Mouse (Mus musculus): ENCODE measurements around the gene Wdr5. TPM values are rescaled to one million over a fixed set of nuclear protein-coding genes. Genes with fewer than 3 reads are reported as not detected.

The Wdr5 gene
- 10 to 100 TPM; 46.1 to 50.4 TPM for total RNA-seq (2021)
- long read RNA-seq, experiment 1, transcript Wdr5-201 (14 exons, 2,890 nt) = major isoform, 19 of 45 reads
- long read RNA-seq, experiment 1, partial matches to known transcripts = 5 of 45 reads
- long read RNA-seq, experiment 1, other reads (novel, unspliced or antisense) = 21 of 45 reads
- long read RNA-seq, experiment 2, transcript Wdr5-201 (14 exons, 2,890 nt) = major isoform, 35 of 58 reads
- long read RNA-seq, experiment 2, partial matches to known transcripts = 8 of 58 reads
- long read RNA-seq, experiment 2, other reads (novel, unspliced or antisense) = 15 of 58 reads

DNA sequence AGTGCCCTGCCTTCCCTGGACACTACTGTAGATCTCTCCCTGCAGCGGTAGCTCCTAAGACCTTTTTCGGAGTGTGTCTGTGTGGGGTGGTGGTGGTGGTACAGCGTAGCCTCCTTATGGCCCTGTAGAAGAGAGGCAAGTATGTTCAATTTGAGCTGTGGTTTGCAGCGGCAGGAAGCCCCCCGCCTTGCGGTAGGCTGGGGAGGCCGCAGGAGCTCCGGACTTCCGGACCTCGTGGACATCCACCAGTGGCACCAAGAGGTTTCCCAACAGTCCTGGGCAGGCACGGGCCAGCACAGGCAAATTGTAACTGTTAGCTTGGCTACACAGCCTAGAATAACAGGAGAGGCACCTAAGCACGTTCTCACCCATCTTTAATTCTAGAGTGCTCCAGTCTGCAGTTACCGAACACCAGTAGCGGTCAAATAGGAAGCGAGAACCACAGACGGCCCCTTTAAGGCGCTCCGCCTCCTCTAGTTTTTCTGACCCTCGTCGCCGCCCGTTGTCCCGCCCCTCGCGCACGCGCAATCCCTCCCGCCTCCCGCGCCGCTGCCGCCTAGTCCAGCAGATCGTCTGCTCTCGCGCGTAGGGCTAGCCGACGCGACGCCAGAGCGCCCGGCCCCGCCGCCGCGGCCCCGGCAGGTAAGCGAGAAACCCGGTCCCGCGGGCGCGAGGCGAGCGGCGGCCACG is at the start of gene Wdr5:
Gene Wdr5 (plus strand): TSS at position 519 of the 690 bp plus-strand sequence.
- DNase-seq (ENCODE audit: low spot score in 2 of 2) = peak; percentile 97 to 99

DNA sequence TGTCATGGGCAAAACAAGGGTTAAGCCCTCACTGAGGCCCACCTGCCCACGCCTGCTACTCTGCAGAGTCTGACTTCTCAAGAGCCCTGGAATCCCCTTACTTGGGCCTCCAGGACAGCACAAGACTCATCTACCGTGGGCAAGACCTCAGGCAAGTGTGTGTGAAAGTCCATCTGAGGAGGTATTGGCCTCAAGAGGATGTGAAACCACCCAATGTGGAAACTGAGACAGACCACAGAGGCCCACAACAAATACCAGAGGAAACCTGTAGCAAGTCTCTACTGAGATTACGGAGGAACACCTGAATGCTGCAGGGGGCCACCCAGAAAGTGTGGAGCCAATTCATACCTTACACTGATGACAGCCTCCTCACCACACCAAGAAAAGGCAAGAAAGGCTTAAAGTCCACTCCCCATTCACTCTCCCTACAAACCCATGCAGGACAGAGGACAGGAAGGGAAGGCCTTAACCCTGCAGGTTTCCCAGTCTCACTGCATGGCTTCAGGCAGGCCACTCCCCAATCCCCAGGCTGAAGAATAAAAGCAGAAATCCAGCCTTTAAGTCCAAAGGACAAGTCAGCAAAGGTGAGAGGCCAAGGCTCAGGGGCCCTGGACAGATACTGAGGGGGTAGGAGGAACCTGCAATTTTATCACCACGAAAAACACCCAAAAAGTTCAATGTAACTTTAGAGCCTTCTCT is 45.5 kb upstream of the Wdr5 start:
- DNase-seq (ENCODE audit: low spot score in 2 of 2) = no peak

DNA sequence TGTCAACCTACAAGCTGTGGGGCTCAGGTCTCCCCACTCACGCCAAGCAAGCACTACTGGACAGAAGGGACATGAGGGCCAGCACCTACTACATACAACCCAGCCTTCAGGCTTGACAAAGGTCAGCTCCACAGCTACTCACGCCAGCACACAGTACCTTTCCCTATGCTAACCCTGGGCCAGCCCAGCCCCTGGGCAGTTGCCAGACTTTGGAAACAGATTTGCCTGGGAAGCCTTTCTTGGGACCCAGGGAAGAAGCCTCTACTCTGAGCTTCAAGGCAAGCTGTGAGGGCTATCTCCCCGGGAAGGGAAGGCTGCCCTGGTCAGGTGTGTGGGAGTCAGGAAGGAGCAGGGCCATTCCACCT is 45.0 kb upstream of the Wdr5 start:
- DNase-seq (ENCODE audit: low spot score in 2 of 2) = no peak

DNA sequence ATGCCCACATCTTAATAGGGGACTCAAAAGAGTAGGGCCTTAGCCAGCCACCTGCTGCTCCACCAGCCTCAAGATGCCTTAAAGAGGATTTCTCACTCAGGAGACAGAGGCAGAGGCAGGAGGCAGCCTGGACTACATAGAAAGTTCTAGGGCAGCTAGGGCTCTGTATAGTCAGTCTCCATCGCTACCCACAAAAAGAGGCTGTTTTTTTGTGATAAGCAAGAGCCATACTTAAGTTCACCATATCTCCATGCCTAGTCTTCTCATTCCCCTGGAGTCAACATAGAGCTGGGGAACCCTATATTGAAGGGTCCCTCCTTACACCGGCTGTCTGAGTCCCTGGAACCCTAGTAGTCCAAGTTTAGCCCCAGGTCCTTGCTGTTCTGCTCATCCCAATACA is 44.4 kb upstream of the Wdr5 start:
- no peak for DNase-seq (ENCODE audit: low spot score in 2 of 2)

DNA sequence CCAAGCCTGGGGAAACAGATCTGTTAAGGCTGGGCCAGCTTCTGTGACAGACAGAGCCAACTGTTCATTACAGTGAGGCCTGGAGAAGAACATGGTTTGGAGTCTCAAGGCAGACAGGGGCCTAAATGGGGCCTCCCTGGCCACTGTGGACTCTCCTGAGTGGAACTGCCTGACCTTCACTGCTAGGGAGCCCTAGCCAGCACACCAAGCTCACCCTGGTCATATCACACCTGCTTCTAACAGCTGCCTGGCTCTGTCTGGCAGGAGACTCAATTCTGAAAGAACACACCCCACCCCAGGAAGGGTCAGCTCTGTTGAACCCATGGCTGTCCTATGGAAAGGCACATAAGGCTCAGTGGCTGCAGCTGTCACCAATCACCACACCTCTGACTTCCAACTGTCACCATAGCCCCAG is 43.8 kb upstream of the Wdr5 start:
- no peak for DNase-seq (ENCODE audit: low spot score in 2 of 2)

DNA sequence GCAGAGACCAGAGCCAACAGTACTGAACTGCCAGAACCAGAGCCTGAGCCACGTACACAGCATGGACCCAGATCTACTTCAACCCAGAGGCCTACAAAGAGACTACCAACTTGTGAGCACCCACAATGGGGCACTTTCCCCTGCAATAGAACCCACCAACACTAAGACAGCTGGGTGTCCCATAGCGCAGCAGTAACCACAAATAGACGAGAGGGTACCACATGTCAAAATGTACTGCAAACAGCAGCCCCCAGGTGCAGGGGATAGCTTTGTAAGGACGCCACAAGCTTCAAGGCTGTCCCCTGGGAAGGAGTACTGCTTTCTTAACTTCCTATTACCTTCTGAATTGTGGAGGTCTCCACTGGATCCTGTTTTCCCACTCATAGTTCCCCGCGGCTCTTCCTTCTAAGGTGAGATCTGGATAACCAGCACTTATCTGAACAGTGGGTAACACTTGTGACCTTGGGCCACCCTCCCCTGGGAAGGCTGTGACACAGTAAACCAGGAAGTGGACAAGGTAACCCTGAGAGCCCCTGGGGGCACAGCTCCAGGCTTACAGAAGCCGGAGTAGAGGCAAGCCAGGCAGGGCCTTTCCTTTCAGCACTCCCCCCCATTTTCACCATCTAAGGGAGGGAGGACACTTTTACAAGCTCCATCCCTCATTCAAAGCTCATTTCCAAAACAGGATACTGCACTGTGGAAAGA is 41.7 kb upstream of the Wdr5 start:
- no peak for DNase-seq (ENCODE audit: low spot score in 2 of 2)

DNA sequence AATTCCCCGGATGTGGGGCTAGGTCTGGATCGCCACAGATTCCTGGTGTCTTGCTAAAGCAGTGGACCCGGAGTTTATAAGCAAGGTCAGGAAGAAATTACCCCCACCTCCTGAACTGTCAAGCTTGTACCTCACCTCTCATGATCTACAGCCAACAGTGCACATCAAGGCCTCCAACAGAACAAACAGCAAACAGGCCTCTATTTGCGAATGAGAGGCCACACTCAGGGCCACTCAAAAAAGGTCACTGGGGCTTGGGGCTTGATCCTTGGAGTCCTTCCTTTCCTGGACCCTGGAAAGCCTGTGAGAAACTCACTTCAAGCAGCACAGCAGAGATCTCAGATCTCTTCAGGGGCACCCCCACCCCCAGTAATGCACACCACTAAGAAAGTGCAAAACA is 41.0 kb upstream of the Wdr5 start:
- no peak for DNase-seq (ENCODE audit: low spot score in 2 of 2)

DNA sequence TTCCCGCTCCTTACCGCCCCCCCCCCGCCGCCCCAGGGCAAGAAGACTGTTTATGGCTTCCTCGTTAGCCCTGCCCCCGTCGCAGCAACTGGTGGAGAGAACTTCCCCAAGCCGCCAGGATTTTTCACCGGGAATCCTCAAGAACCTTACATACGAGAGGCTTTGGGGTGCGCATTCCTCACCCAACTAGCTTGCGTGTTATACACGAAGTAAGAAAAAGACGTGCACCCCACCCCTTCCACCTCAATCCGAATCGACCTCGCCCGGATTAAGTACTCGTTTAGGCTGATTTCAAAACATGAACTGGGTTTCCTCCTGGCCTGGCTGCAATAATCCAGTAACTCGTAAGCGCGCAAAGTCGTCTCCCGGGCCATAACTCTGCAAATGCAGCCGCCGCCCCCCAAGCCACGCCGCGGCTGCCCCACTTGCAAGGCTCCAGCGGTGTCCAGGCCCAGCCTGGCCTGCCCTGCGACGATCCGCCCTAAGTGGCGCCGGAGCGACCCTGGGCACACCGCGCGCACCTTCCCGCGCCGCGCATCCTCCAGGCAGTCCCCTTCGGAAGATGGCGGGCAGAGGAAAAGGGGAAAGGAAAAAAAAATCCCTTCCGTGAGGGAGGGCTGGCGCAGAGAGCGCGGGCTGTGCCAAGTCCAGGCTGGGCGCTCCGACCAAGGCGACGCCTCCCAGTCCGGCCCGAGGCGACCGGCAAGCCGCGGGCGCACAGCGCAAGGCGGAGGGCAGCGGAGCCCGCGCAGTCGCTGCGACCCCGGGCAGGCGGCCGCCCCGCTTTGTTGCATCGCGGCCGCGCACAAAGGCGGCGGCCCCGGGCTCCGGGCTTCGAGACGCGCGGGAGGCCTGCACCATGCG is 40.1 kb upstream of the Wdr5 start:
- no peak for DNase-seq (ENCODE audit: low spot score in 2 of 2)

DNA sequence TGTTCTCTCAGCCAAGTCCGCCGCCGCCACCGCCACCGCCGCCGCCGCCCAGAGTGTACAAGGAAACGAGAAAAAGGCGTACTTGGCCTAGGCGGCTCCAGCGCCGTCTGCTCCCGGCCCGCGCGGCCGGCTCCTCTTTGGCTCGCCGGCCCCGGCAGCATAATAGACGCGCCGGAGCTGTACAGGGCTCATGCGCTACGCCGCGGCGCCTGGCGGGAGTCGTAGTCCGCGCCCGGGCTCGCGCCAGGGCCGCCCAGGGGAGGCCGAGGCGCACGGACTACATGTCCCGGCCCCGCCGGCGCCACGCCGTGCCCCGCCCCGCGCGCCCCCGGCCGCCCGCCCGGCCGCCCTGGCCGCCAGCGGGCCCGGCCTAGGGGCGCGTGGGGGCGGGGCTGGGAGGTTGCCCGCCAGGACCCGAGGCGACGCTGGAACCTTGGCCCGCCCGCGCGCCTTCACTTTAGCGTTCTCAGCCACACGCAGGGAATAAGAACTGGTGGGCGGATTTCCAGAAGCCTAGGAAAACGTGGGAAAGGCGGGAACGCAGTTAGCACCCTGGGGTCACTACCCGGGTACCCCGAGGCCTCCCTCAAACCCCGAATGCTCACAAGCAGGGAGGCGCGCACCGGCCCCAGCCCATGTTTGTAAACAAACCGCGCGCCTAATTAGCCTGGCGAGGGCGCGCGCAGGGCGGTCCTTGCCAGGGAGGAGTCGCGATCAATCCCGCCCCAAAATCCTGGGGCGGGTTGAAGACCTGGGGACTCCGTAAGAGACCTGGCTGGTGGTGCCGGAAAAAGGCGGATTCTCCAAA is 39.3 kb upstream of the Wdr5 start:
- DNase-seq (ENCODE audit: low spot score in 2 of 2) = peak; percentile 76 to 83

DNA sequence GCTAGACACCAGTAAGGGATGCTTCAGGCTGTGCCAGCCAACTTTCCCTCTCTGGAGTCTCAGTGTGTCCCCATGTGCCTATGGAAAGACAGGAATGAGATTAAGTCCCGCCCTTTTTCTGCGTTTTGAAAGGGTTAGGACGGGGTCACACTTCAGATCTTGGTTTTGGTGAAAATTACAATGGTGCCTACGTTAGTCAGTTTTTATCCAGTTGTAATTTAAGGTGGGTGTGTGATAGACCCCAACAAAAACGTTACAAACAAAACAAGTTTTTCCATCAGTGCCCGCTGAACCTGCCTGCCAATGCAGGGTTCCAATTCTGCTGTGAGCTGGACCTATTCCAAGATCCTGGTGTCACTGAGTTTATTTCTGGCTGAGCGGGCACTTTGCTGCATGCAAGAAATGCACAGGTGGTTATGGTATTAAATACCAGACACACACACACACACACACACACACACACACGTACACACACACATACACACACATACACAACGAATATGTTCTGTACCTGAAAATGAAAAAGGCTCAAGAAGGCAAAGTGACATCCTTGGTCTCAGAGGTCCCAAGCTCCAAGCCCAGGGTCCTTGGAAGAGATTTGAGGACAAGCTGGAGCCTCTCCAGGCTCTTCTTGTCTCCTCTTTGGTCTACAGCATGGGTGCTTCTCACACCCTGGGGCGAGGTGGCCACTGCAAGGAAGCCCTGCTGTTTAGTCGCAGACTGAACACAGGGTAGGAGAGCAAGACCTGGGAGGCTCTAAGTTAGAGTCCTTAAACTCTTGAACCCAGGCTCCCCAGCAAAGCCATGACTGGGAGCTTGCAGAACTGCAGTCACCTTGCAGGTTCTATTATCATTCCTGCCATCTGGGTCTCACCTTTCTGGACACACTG is 38.4 kb upstream of the Wdr5 start:
- no peak for DNase-seq (ENCODE audit: low spot score in 2 of 2)

DNA sequence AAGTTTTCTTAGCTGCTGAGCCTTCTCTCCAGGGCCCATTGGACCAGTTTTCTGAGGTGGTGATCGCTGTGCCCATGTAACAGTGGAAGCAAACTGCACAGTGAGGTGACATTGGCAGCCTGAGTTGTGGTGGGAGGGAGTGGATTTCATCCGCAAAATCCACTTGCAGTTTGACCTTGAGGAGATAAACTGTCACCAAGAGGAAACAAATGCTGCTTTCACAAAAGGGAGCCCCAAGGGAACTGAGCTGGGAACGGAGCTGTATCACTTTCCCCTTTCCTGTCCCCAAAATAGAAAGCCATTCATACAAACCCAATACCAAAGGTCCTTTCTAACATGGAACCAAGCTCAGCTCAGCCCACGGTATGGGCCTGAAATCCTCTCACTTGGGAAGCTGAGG is 35.1 kb upstream of the Wdr5 start:
- DNase-seq (ENCODE audit: low spot score in 2 of 2) = no peak

DNA sequence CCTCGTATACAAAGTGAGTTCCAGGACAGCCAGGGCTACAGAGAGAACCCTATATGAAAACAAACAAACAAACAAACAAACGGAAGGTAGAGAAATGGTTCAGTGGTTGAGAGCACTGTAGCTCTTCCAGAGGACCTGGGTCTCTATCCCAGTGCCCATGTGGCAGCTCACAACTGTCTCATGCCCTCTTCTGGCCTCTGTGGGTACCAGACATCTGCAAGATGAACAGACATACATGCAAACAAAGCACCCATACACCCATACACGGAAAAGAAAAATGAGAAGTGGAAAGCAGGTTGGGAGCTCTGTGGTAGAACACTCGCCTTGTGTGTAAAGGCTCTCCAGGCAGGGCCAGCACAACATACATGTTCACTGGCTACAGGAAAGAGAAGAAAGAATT is 34.6 kb upstream of the Wdr5 start:
- no peak for DNase-seq (ENCODE audit: low spot score in 2 of 2)

DNA sequence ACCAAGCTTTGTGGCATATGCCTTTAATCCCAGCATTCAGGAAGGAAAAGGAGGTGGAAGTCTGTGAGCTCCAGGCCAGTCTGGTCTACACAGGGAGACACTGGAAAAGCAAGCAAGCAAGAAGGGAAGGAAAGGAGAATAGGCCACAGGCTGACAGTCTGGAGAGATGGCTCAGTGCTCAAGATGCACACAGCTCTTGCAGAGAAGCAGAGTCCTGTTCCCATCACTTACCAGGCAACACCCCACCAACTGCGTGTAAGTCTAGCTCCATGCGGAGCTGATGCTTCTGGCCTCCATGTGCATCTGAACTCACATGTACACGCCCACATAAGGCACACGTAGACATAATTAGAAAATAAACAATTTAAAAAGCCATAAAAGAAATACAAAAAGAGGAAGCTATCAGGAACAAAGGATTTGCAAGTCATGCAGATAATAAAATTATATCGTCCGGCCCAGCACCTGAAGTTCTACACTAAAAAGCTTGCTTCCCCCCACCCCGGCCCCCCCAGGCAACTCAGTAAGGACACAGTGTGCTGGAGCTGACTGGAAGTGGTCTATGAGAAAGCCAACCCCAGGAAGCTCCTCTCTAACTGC is 32.6 kb upstream of the Wdr5 start:
- DNase-seq (ENCODE audit: low spot score in 2 of 2) = no peak

DNA sequence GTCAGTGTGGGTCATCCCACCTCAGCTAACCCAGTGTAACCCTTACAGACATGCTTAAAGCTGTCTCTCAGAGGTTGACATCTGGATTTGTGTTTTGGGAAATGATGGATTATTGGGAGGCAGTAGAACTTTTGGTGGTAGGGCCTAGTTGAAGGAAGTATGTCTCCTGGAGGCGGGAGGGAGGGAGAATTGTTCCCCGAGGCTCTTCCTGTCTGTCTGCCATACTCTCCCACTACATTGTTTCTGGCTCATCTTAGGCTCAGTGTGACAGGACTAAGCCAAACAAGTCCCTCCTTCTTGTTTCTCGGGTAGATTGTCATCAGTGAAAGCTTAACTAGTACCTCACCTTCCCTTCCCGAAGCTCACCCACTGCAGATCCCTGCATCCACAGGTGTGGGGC is 28.2 kb upstream of the Wdr5 start:
- no peak for DNase-seq (ENCODE audit: low spot score in 2 of 2)

DNA sequence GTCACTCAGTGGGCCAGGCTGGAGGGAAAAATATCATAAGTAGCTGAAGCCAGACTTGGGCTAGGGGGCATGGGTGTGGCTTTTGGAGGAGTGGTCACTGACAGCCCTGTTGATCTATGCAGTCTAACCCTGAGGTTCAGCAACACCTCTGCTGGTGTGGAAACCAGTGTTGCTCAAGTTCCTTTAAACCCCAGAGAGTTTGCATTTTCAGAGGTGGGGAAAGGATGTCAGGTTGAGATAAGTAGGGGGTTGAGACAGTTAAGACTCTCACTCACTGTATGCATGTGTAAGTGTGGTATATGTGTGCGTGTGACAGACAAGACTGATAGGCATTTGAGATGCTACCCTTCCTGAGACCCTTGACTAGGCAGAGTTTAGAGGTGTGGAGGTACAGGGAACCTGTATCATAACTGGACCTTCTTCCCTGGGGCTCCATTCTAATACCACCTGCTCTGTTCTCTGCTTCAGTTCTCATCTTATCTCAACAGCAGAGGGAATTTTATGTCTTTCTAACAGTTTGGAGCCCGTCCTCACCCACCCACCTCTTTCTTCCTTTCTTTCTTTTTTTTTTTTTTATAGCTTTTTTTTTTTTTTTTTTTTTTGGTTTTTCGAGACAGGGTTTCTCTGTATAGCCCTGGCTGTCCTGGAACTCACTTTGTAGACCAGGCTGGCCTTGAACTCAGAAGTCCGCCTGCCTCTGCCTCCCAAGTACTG is 27.5 kb upstream of the Wdr5 start:
- DNase-seq (ENCODE audit: low spot score in 2 of 2) = no peak

DNA sequence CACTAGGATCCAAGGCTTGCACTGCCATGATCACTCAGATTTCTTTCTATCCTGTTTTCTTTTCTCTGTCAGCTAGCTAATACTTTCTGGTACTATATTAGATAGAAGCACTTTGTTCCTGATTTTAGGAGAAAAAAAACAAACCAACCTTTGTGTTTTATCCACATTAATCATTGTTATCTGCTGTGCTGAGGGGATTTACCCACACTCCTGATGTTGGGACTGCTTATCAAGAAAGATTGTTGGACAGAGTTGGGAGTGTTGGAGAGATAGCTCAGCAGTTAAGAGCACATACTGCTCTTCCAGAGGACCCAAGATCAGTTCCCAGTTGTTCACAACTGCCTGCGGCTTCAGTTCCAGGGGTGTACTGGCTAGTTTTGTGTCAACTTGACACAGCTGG is 26.6 kb upstream of the Wdr5 start:
- no peak for DNase-seq (ENCODE audit: low spot score in 2 of 2)

DNA sequence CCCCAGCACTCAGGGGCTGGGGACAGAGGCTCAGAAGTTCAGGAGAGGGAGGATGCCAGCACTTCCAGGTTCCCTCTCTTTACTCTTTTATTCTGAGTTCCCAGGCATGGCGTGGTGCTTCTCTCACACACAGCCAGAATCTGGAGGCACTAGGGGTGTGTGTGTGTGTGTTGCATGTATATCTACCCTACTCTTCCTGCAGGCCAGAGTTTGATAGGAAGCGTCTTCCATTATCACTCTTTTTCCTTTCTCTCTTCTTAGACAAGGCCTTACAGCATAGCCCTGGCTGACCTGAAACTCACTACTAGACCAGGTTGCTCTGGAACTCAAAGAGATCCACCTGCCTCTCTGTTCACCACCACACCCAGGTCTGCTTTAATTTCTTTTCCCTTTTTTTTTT is 24.0 kb upstream of the Wdr5 start:
- DNase-seq (ENCODE audit: low spot score in 2 of 2) = no peak

DNA sequence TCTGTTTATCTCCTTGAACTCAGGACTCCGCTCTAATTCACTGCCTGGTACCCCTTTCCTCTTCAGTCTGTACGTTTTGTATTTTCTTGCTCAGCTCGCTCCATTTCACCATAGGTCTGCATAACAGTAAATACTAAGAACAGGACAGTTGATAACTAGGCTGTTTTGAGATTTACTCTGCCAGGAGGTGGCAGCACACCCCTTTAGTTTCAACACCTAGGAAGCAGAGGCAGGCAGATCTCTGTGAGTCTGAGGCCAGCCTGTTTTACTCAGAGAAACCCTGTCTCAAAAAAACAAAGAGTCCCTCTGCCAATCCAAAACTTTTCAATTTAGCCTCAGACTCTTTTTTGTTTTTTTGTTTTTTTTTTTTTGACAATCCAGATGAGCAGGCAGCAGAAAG is 21.0 kb upstream of the Wdr5 start:
- DNase-seq (ENCODE audit: low spot score in 2 of 2) = no peak

All from adrenal gland, postnatal 4 days (tissue).